Mouse (Mus musculus) heart, adult 9 months (tissue): ENCODE results near the gene Hs3st6.
A peak's percentile ranks its signal among the peaks of the same experiment; 100 is the strongest.
"Not testable (repeated sequence)": the region's sequence is repeated elsewhere in the genome, so short reads cannot be mapped to it uniquely, and the experiment has no call there.

Source experiments
- DNase-seq, 2 experiments: peaks; one replicate each; pipeline ENCODE4 v3.0.0; 2022; ENCODE audit warnings: low spot score in 2 of 2

Hs3st6 gene

DNA sequence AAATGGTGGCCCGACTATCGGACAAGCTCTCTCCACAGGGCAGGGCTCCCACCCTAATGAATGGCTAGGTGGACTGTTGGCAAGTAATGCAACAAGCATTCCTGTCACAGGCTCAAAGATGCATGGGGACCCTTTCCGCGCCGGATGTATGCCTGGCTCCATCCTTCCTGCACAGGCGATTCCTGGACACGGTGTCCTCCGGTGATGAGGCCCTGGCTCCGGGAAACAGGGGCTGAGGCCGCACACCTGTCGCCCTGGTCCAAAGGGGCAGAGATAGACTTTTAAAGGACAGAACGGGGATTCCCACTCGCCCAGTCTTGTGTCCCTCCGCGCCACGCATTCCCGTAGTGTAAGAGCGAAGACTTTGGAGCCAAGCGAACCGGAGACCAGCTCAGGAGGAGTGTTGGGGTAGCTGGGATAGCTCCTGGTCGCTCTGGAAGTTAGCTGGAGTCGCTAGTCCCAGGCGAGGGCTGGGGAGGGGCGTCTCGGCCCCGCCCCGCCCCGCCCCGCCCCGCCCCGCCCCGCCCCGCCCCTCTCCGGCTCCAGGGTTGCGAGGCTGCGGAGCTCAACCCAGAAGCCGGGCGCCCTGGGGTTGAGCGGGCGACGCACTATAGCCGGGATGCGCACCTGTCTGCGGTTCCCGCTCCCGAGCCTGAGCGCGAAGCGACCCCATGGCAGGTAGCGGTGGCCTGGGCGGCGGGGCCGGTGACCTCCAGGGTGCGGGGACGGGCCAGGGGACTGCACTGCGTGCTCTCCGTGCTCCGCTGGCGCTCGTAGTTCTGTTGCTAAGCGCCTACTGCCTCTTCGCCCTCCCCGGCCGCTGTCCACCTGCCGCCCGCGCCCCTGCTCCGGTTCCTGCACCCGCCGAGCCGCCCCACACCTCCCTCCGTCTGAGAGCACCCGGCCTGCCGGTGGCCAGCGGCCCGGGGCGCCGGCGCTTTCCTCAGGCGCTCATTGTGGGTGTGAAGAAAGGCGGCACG lies at the start of gene Hs3st6:
Gene Hs3st6 (plus strand): TSS at position 574 of the 980 bp plus-strand sequence.
- no peak for DNase-seq

- DNase-seq, result no peak
Observed at GRCm38 (mm10) chr17:24705821-24706220, 47.0 kb upstream of the Hs3st6 start.

DNA sequence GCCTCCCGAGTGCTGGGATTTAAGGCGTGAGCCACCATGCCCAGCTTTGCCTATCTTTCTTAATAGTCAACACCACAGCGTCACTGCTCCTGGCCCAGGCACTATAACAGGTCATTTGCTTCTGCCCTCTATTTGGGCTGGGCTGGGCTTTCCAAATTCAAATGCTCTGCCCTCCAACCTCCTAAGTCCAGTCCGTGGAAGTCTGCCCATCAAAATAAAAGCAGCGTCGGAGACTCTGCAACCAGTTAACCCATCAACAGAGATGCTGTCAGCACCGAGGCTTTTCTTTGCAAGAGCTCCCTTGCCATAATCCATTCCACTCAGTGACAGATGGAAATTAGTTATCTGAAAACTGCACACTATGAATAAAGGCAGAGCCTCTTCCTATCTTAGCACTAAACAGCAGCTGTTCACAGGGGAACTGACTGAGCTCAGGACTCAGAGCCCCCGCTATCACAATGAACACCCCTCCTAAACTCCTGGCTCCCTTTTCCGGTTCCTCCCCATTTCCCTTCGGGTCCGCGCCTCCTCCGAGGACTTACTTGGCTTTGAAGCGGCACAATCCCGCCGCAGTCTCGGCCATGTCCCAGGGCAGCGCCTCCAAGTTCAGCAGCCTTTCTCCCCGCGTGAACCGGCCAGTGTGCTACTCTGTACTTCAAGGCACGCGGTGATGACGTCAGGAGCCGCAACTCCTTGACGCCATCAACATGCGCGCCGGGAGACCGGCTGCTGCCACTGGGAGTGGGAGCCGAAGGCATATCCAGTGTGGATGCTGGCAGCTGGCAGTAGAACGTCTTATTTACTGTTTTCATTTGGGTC lies 45.6 kb upstream of the Hs3st6 start, which contains the start of gene Tbl3:
Gene Tbl3 (minus strand): TSS at position 679 of the 819 bp plus-strand sequence.
- DNase-seq, result peak; percentile 90 to 93

DNA sequence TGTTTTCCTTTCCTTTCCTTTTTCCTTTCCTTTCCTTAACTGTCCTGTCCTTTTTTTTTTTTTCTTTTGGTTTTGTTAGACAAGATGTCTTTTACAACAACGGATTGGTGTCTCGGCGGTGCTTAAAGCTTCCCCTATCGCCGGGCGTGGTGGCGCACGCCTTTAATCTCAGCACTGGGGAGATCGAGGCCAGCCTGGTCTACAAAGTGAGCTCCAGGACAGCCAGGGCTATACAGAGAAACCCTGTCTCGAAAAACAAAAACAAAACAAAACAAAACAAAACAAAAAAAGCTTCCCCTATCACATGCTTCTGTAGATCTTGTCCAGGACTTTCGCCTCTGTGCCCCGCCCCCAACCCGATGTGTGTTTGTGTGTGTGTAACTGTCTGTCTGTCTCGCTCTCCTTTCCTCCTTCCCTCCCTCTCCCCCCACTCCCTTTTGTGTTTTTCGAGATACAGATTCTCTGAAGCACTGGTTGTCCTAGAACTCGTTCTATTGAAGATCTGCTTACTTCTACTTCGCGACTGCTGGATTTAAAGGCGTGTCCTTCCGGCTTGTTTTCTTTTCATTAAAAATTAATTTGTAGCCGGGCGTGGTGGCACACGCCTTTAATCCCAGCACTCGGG lies 44.9 kb upstream of the Hs3st6 start:
- DNase-seq, result no peak

- no peak for DNase-seq
Observed at GRCm38 (mm10) chr17:24708646-24709045, 44.1 kb upstream of the Hs3st6 start.

GRCm38 (mm10) chr17:24715556-24715955 lies 37.2 kb upstream of the Hs3st6 start:
- DNase-seq, result no peak

DNA sequence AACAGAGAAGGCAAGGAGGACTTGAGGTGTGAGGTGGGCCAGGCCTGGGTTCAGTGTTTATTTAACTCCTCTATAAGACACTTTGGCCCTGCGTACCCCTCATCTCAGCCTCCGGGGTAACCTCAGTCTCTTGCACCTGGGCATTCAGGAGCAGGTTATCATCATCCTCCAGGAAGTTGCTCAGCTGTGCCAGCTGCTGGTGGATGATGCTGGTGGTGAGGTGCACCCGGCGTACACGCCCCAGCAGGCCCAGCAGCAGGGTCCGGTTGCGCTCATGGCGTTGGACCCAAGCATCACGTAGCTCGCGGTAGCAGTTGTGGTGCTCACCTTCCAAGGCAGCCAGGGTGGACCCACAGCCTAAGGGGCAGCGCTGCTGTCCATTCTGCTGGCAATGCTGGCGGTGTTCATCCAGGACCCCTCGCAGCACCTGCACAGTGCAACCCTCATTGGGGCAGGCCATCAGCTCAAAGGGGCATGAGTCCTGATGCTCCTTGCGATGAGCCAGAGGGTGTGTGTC lies 36.6 kb upstream of the Hs3st6 start:
- DNase-seq, result no peak

DNA sequence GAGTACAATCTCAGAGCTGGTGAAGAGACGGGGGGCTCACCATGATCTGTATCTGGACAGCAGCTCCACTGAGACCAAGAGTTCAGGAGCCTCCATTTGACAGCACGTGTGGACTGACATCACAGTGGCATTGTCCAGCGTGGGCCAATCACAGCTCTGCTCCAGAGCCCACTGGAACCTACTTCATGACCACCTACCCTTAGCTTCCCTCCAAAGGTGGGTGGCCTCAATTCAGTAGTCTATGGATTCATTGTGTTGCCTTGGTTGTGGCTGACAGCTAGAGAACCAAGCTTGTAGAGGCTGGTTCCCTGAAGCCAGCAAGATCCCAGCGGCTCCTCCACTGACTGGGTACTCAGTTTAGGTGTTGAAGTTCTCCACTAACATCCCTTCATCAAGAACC lies 34.8 kb upstream of the Hs3st6 start, which contains the start of the genes Rnf151 and Rps2:
Gene Rnf151 (minus strand): TSS at position 121 of the 400 bp plus-strand sequence.
Gene Rps2 (plus strand): TSS at position 174 of the 400 bp plus-strand sequence.
- no peak for DNase-seq

DNA sequence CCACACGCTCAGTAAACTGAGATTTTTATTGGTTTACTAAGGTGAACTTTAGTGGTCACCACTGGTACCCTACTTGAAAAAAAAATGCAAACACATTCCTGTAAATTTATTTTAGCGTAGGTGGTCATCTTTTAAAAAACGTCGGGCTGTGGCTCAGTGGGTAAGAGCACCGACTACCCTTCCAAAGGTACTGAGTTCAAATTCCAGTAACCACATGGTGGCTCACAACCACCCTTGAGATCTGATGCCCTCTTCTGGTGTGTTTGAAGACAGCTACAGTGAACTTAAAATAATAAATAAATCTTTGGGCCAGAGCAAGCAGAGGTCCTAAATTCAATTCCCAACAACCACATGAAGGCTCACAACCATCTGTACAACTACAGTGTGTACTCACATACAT lies 33.9 kb upstream of the Hs3st6 start:
- not testable (repeated sequence) for DNase-seq

DNA sequence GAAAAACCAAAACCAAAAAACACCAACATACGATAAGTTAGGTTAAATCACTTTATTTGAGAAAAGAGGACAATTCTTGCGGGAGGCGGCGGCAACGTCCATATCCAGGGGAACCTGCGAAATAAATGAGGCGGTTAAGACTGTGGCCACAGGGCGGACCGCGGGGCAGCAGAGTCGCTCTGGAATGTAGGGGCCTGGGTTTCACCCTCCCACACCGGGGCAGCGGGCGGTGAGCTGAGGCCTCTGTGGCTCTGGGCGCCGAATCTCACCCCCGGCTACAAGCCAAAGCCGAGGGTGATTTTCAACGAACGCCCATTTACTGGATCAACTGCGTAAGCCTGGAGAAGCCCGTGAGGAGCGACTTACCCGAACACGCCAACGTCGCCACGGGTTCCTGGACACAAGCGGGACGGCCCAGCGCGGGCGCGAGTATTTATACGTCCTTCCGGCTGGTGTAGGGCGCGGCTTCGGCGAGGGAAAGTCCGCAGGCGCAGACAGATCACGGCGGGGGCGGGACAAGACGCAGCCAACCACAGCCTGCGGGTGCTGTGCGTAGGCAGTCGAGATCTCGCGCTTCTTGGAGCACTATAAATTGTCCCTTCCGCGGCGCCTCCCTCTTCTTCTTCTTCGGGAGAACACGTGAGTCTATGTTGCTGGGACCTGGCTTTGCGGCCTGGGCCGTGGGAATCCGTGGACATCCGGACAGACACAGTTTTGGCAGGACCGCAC lies 33.1 kb upstream of the Hs3st6 start:
- DNase-seq, result peak; percentile 97 to 98

DNA sequence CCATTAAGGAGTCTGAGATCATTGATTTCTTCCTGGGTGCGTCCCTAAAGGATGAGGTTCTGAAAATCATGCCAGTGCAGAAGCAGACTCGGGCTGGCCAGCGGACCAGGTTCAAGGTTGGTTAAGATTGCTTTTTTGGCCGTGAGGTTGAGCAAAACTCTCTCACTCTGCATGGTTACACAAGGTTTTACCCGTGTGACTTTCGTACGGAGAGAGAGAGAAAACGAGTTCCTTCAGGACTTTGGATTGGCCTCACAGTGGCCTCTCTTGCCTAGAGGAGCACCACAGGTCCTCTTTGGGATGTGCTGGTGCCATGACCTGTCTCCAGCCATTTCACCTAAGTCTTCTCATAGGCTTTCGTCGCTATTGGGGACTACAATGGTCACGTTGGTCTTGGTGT lies 32.2 kb upstream of the Hs3st6 start:
- DNase-seq, result not testable (repeated sequence)

- DNase-seq, result not testable (repeated sequence)
Observed at GRCm38 (mm10) chr17:24721383-24721955, 31.3 kb upstream of the Hs3st6 start.

DNA sequence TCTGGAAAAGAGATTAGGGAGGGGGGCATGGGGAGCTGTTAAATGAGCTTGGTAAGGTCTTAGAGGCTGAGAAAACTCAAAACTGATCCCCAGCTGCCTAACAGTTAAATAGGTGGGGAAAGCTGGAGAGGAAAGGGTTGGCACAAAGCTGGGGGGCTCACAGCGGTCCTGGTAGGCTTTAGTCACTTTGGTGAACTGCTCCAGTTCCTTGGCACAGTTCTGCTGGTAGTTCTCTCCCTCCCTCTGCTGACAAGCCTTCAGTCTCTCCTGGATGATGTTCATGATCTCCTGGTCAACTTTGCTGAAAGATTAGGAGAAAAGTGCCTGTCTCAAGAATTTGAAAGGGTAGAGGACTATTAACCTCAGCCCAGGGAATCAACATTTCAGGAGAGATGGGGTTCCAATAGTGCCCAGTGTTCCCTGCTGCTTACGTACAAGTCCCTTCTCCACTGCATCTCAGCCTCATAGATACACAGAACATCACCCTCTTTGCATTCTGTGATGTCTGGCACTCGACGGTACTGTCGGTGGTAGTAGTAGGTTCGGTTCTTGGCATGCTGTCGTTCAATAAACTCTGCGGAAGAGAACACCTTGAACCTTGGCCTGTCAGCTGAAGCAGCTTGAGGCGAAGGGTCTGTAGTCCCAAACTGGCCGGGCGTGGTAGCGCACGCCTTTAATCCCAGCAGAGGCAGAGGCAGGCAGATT lies 30.4 kb upstream of the Hs3st6 start:
- no peak for DNase-seq

DNA sequence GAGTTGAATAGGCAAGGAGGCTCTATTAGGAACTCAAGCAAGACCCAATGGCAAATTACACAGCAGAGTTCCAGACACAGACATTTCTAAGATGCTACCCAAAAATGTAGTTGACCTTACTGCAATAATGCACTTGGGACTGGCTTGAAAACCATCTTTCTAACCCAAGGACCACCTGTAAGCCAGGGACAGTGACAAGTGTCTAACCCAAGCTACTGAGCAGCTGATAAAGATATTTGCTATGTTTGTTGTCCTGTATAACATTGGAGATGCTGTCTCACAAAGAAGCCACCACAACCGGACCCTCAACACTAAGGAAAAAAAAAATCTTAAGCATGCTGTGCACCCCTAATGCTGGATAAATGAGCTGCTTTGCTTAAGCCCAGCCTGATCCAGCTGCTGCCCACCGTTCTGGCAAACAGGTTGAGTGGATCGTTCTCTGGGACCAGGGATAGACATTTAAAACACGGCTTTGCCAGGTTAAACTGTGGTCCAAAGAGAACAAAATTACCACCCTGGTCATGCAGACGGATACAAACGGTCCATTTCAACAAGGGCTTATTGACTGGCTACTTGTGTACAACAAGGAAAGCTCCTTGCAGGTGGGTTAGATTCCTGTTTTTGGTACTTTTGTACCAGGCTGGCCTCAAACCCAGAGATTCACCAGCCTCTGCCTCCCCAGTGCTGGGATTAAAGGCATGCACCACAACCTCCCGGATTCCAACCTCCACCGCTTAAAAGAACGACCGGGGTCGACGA lies 29.5 kb upstream of the Hs3st6 start:
- no peak for DNase-seq

- DNase-seq, result no peak
Observed at GRCm38 (mm10) chr17:24723881-24724180, 29.0 kb upstream of the Hs3st6 start.

DNA sequence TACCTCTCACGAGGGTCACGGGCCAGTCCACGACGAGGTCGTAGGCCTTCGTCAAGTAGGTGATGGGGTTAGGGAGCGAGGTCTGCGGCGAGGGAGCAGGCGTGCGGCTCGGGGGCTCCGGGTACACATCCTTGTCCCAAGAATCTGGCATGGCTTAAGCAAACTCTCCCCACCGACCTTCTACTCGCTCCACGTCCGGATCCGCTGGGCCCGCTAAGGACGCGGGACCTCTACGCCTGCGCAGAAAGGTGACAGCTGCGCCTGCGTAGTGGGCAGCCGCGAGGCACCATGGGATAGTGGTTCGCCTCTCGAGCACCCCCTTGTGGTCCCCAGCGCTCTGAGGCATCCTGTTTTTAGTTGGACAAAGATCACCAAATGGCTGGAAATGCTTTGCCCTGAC lies 28.6 kb upstream of the Hs3st6 start, which contains the start of gene Ndufb10:
Gene Ndufb10 (minus strand): TSS at position 295 of the 400 bp plus-strand sequence.
- peak; percentile 93 to 96 for DNase-seq

DNA sequence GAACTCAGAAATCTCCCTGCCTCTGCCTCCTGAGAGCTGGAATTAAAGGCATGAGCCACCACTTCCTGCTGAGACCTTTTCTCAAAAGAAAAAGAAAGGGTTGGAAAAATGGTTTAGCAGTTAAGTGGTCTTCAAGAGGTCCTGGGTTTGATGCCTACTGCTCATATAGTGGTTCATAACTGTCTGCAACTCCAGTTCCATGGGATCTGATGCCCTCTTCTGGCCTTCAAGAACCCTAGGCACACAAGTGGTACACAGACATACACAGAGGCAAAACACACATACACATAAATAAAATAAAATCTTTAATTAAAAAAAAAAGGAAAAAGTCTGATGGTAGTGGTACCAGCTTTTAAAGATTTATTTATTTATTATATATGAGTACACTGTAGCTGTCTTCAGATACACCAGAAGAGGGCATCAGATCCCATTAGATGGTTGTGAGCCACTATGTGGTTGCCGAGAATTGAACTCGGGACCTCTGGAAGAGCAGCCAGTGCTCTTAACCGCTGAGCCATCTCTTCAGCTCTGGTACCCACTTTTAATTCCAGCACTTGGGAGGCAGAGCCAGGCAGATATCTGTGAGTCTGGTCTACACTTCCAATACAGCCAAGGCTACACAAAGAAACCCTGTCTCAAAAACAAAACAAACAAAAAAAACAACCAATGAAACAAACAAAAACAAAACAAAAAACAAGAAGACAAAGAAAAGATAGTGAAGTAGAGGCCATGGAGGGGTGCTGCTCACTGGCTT lies 27.0 kb upstream of the Hs3st6 start:
- DNase-seq, result no peak

DNA sequence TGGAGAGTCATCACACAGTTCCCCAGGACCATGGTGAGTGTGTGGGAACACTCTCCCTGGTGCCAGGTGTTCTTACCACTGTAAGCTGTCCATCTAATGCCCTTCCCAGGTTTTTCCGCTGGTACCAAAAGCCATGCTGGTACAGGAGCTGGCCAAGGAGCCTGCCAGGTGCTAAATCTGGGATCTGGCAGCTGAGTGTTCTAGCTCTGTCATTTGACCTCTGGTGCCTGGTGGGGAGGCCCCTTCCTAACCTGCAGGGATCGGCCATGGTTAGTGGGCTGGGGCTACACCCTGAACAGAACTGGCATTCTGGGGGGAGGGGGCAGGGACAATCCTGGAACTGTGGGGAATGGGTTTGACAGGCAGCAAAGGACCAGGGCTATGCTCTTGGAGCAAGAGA lies 25.2 kb upstream of the Hs3st6 start, which contains the start of gene Rpl3l:
Gene Rpl3l (plus strand): TSS at position 203 of the 400 bp plus-strand sequence.
- DNase-seq, result peak; percentile 58 to 66
